Mouse (Mus musculus) kidney, postnatal 0 days (tissue): ENCODE results near the gene 6430571L13Rik. TPM values are rescaled to one million over a fixed set of nuclear protein-coding genes. Genes with fewer than 3 reads are reported as not detected.

Source experiments
- ATAC-seq: fragments of 200-750 bp; cut with Nextera tagmentation; replicated peaks from 2 replicates; pipeline ENCODE4 v1.8.0; 2017; ENCODE audit warnings: low read depth, moderate number of reproducible peaks, moderate TSS enrichment, moderate library complexity; ENCODE audit not compliant: low FRiP score
- DNase-seq: peaks from one replicate; pipeline ENCODE4 v3.0.0-alpha.2; 2016; ENCODE audit warnings: low spot score
- H3K27ac ChIP-seq: fragments of 300-500 bp; sonication (generic); 2 replicates; pipeline ENCODE4 v1.5.1; 2014; ENCODE audit warnings: mild to moderate bottlenecking
- H3K27me3 ChIP-seq: fragments of 300-500 bp; sonication (generic); 2 replicates; pipeline ENCODE4 v1.6.1; 2014; ENCODE audit warnings: low read length, mixed read lengths; ENCODE audit not compliant: insufficient read depth
- H3K36me3 ChIP-seq: fragments of 300-500 bp; sonication (generic); 2 replicates; pipeline ENCODE4 v1.6.1; 2014; ENCODE audit warnings: low read length, mixed read lengths; ENCODE audit not compliant: insufficient read depth
- H3K4me1 ChIP-seq: fragments of 300-500 bp; sonication (generic); replicated peaks from 2 replicates; pipeline ENCODE4 v1.6.1; 2014; ENCODE audit warnings: antibody characterized with exemption, low read length, mixed read lengths; ENCODE audit not compliant: insufficient read depth
- H3K4me2 ChIP-seq: fragments of 300-500 bp; sonication (generic); 2 replicates; pipeline ENCODE4 v1.6.1; 2014; ENCODE audit warnings: mild to moderate bottlenecking, low read length, moderate library complexity, mixed read lengths
- H3K4me3 ChIP-seq: fragments of 300-500 bp; sonication (generic); replicated peaks from 2 replicates; pipeline ENCODE4 v1.5.1; 2014; ENCODE audit warnings: low read depth, low read length
- H3K9ac ChIP-seq: fragments of 300-500 bp; sonication (generic); 2 replicates; pipeline ENCODE4 v1.6.1; 2014; ENCODE audit warnings: low read depth, low read length
- H3K9me3 ChIP-seq: fragments of 300-500 bp; sonication (generic); replicated peaks from 2 replicates; pipeline ENCODE4 v1.6.1; 2016; ENCODE audit warnings: low read length, inconsistent platforms, mixed read lengths
- CTCF ChIP-seq: IDR thresholded peaks from 2 replicates; pipeline ENCODE4 v1.5.1; 2016; ENCODE audit warnings: antibody characterized with exemption, low read depth, mild to moderate bottlenecking, moderate library complexity
- WGBS: fragments of 180-500 bp; shearing (Covaris S2); extraction: QIAGEN DNeasy Blood & Tissue Kit; methylation state at CpG from one replicate; pipeline ENCODE4 v1.1.7; 2014; 5-methylcytosine and 5-hydroxymethylcytosine counted together
- polyA plus RNA-seq: library from polyadenylated mRNA; unstranded; fragments of >200 nt; fragmentation: Nextera tagmentation; extraction: Ambion mirVana; gene quantifications from 2 replicates; pipeline ENCODE4 v1.2.1, GENCODE M21; 2015

The 6430571L13Rik gene
- polyA plus RNA-seq, 1 experiment from 2014 or later: 2.0 TPM

- no peak for ATAC-seq
- Histone ChIP-seq H3K9me3 (no peaks in the 10 kb centered on the region), H3K27me3 (no peaks in the 10 kb centered on the region), H3K27ac (no peak overlapping the region), H3K9ac (no peak overlapping the region), H3K4me3 (no peak overlapping the region), H3K36me3 (peaks cover 23% of the 10 kb centered on the region; the same call in 1 of the 2 replicates), H3K4me1 (peaks cover 13% of the 10 kb centered on the region), H3K4me2 (no peak overlapping the region)
- WGBS: 93% methylated on average over 30 of the region's 30 CpGs
- DNase-seq: no peak
- TF ChIP-seq CTCF: no peak
Observed at GRCm38 (mm10) chr9:107300224-107300973, 40.0 kb upstream of the 6430571L13Rik start.

GRCm38 (mm10) chr9:107301554-107302331, 38.7 kb upstream of the 6430571L13Rik start:
- H3K27ac ChIP-seq: 0 out of 2 replicates have a peak overlapping the region, but pooled peaks have one; percentile 5
- no peaks in the 10 kb centered on the region for H3K27me3 ChIP-seq
- H3K9ac ChIP-seq: no peak overlapping the region
- H3K4me3 ChIP-seq: no peak overlapping the region
- H3K36me3 ChIP-seq: peaks cover 23% of the 10 kb centered on the region; the same call in 1 of the 2 replicates
- DNase-seq (no peak), ATAC-seq (no peak)
- TF ChIP-seq CTCF: no peak
- no peak overlapping the region for H3K4me2 ChIP-seq
- WGBS: 78% methylated on average over 17 of the region's 17 CpGs
- peaks cover 17% of the 10 kb centered on the region for H3K4me1 ChIP-seq
- H3K9me3 ChIP-seq: no peaks in the 10 kb centered on the region

GRCm38 (mm10) chr9:107302592-107302991, 37.8 kb upstream of the 6430571L13Rik start:
- no peak overlapping the region for H3K4me2 ChIP-seq
- no peak overlapping the region for H3K27ac ChIP-seq
- H3K9ac ChIP-seq: no peak overlapping the region
- WGBS: 68% methylated on average over 7 of the region's 7 CpGs
- no peaks in the 10 kb centered on the region for H3K9me3 ChIP-seq
- H3K4me3 ChIP-seq: no peak overlapping the region
- ATAC-seq: no peak
- no peak for TF ChIP-seq CTCF
- DNase-seq: no peak
- H3K4me1 ChIP-seq: peaks cover 23% of the 10 kb centered on the region
- H3K36me3 ChIP-seq: peaks cover 23% of the 10 kb centered on the region; the same call in 1 of the 2 replicates
- no peaks in the 10 kb centered on the region for H3K27me3 ChIP-seq

- 75% methylated on average over 9 of the region's 9 CpGs for WGBS
- peaks cover 30% of the 10 kb centered on the region for H3K4me1 ChIP-seq
Observed at GRCm38 (mm10) chr9:107303121-107303820, 37.1 kb upstream of the 6430571L13Rik start.

GRCm38 (mm10) chr9:107303900-107304299, 36.5 kb upstream of the 6430571L13Rik start:
- peaks cover 23% of the 10 kb centered on the region; the same call in 1 of the 2 replicates for H3K36me3 ChIP-seq
- H3K27ac ChIP-seq: no peak overlapping the region
- ATAC-seq (no peak), DNase-seq (no peak)
- 83% methylated on average over 5 of the region's 5 CpGs for WGBS
- H3K4me3 ChIP-seq: no peak overlapping the region
- H3K4me1 ChIP-seq: peaks cover 33% of the 10 kb centered on the region
- no peaks in the 10 kb centered on the region for H3K27me3 ChIP-seq
- no peak for TF ChIP-seq CTCF
- no peak overlapping the region for H3K4me2 ChIP-seq
- H3K9ac ChIP-seq: no peak overlapping the region
- no peaks in the 10 kb centered on the region for H3K9me3 ChIP-seq

More at GRCm38 (mm10) chr9:107303121-107303820, 37.1 kb upstream of the 6430571L13Rik start:
- ATAC-seq (no peak), DNase-seq (no peak)
- no peak overlapping the region for H3K27ac ChIP-seq
- H3K36me3 ChIP-seq: peaks cover 23% of the 10 kb centered on the region; the same call in 1 of the 2 replicates
- TF ChIP-seq CTCF: no peak
- no peak overlapping the region for H3K4me2 ChIP-seq
- H3K27me3 ChIP-seq: no peaks in the 10 kb centered on the region
- no peak overlapping the region for H3K4me3 ChIP-seq
- no peak overlapping the region for H3K9ac ChIP-seq
- H3K9me3 ChIP-seq: no peaks in the 10 kb centered on the region

GRCm38 (mm10) chr9:107304383-107304782, 36.0 kb upstream of the 6430571L13Rik start:
- no peak for DNase-seq
- H3K4me3 ChIP-seq: no peak overlapping the region
- no peak overlapping the region for H3K27ac ChIP-seq
- H3K4me1 ChIP-seq: peaks cover 29% of the 10 kb centered on the region
- H3K9me3 ChIP-seq: no peaks in the 10 kb centered on the region
- no peak overlapping the region for H3K4me2 ChIP-seq
- H3K9ac ChIP-seq: no peak overlapping the region
- no peaks in the 10 kb centered on the region for H3K27me3 ChIP-seq
- TF ChIP-seq CTCF: no peak
- ATAC-seq: no peak
- peaks cover 23% of the 10 kb centered on the region; the same call in 1 of the 2 replicates for H3K36me3 ChIP-seq
- 88% methylated on average over 3 of the region's 3 CpGs for WGBS
